Mouse (Mus musculus): ENCODE data around the gene Zfp94. TPM values are rescaled to one million over a fixed set of nuclear protein-coding genes. Genes with fewer than 3 reads are reported as not detected.
A peak's percentile ranks its signal among the peaks of the same experiment; 100 is the strongest.
"Not testable (repeated sequence)": the region's sequence is repeated elsewhere in the genome, so short reads cannot be mapped to it uniquely, and the experiment has no call there.

The Zfp94 gene
- polyA plus RNA-seq, 1 experiment from 2014 or later = 8.8 TPM

DNA sequence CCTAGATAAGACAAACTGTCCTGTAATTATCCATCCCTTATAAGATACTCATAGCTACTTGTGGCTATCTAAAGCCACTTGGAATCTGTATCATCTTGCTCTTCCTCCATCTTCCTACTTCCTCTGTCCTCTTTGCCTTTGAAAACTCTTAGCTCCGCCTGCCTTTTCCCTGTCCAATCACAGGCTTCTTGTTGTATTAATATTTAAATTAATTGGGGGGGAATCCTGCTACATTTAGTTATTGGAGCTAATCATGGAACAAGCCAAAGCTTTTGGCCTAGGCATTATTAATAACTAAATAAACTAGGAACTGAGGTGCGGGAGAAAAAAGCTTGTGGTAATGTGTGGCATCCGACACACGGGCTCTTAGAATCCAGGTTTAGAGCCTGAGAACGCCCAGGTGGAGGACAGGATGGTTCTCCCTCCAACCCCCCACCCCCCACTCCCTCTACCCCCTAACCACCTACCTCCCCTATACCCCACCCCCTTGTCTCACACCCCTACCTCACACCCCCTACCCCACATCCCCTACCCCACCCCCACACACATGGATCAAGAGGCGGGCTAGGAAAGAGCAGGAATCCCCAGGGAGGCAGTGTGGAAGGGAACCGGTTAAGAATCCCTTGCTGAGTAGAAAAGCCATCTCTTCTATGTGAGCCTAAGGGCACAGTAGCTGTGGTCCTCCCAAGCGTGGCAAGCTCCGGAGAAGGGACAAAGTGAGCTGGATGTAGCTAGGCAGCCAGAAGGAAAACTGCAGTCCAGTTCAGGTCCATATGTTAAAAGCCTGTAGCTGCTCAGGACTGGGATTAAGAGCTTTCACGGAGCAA is 36.2 kb downstream of the Zfp94 start:
- ChIA-PET CTCF (interaction anchor here (1.1 to 1.3 kb wide), 4 partner anchors 15 to 25 kb away, joined by 3 to 5 read pairs (median 4); partner anchors contain the start of gene Zfp108), POLR2A (interaction anchor here (1.1 kb wide), 1 partner anchor 11 kb away, joined by 3 read pairs; no protein-coding TSS in a partner anchor)
- no peak for TF ChIP-seq CTCF (IDR thresholded peaks at IDR 0.05)
- DNase-seq (ENCODE audit: low read depth, low spot score) (peak; percentile 64), ATAC-seq (peak; percentile 100)
- H3K27me3 ChIP-seq = no peaks in the 10 kb centered on the region
- in situ Hi-C loops (cut with MboI; ENCODE audit: low pct_unique_long_range_greater_than_20kb) = no loop called here

- POLR2A ChIA-PET; DNase-seq (ENCODE audit: low read depth, low spot score); ATAC-seq; H3K27me3 ChIP-seq; in situ Hi-C loops (cut with MboI; ENCODE audit: low pct_unique_long_range_greater_than_20kb); CTCF ChIA-PET: not testable (repeated sequence)
These were observed 37.7 kb downstream of the Zfp94 start for GRCm38 (mm10) chr7:24278771-24279170.

DNA sequence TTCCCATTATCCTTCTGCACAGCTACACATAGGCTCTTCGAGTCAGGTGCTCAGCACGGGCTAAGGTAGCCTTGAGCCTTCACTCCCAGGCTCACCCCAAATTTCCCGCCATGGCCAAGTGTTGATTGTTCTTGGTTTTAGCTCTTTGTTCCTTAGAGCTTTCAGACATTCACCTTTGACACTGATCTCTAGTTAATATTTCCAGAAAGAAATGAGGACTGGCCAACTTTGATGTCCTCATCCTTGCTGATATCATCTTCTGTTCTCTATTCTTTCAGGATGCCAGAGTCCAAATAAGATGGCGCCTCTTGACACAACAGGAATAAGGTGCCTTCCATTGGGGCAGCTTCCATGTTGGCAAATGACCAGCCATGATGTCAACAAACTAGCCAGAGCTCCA is 42.0 kb downstream of the Zfp94 start:
- CTCF ChIA-PET = no interaction called here
- DNase-seq (ENCODE audit: low read depth, low spot score) = no peak
- in situ Hi-C loops (cut with MboI; ENCODE audit: low pct_unique_long_range_greater_than_20kb) = no loop called here
- POLR2A ChIA-PET = no interaction called here
- H3K27me3 ChIP-seq = no peaks in the 10 kb centered on the region
- ATAC-seq = no peak
- TF ChIP-seq CTCF (IDR thresholded peaks at IDR 0.05) = no peak

DNA sequence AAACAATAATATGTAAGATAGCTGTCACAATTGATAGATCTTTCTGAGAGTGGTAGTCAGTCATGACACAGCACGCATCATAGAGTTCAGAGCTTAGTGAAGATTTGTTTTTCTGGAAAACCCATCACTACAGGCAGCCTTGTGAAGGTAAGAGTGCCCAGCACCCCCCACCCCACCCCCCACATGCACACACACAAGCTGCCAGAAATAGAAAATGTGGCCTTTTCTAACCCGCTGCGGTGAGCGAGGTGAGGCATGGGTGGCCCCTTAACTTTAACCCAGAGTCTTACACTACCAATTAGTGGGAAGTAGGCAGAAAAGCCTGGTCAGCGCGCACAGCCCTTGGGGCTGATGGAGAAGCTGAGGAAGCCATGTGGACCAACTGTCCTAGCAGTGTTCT is 45.3 kb downstream of the Zfp94 start:
- no peaks in the 10 kb centered on the region for H3K27me3 ChIP-seq
- no peak for ATAC-seq
- no peak for DNase-seq (ENCODE audit: low read depth, low spot score)
- ChIA-PET CTCF (interaction anchor here (0.9 to 1.2 kb wide), 2 partner anchors 12 to 17 kb away, joined by 3 to 4 read pairs; partner anchors contain the start of gene Zfp108), POLR2A (no interaction called here)
- TF ChIP-seq CTCF (IDR thresholded peaks at IDR 0.05) = no peak
- in situ Hi-C loops (cut with MboI; ENCODE audit: low pct_unique_long_range_greater_than_20kb) = no loop called here

DNA sequence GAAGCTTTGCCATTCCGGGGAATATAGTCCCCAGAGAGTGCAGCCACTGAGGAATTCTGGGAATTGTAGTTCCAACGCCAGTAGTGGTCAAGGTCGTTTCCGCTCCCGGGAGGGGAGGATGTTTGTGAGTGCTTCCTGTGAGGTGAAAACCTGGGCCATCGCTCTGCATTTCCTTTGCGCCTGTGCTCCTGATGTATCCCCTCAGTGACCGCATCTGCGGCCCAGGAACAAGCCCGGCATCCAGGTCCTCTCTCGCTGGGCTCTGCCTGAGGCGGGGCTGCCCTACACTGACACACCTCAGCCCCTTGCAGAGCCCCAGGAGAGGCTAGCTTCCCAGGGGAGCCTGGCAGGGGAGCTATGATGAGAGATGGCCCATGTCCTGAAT is 46.2 kb downstream of the Zfp94 start, which contains the start of gene Zfp93:
Gene Zfp93 (plus strand): TSS at position 133 of the 385 bp plus-strand sequence.
- ChIA-PET CTCF (interaction anchor here (1.2 kb wide), 1 partner anchor 16 kb away, joined by 3 read pairs; the partner anchor contains the start of gene Zfp108), POLR2A (interaction anchor here (0.7 to 1.4 kb wide), 3 partner anchors 16 to 34 kb away, joined by 3 to 4 read pairs (median 3); partner anchors contain the start of gene Zfp108)
- in situ Hi-C loops (cut with MboI; ENCODE audit: low pct_unique_long_range_greater_than_20kb) = no loop called here
- no peak for TF ChIP-seq CTCF (IDR thresholded peaks at IDR 0.05)
- ATAC-seq (peak; percentile 97), DNase-seq (ENCODE audit: low read depth, low spot score) (peak; percentile 51)
- H3K27me3 ChIP-seq = no peaks in the 10 kb centered on the region

DNA sequence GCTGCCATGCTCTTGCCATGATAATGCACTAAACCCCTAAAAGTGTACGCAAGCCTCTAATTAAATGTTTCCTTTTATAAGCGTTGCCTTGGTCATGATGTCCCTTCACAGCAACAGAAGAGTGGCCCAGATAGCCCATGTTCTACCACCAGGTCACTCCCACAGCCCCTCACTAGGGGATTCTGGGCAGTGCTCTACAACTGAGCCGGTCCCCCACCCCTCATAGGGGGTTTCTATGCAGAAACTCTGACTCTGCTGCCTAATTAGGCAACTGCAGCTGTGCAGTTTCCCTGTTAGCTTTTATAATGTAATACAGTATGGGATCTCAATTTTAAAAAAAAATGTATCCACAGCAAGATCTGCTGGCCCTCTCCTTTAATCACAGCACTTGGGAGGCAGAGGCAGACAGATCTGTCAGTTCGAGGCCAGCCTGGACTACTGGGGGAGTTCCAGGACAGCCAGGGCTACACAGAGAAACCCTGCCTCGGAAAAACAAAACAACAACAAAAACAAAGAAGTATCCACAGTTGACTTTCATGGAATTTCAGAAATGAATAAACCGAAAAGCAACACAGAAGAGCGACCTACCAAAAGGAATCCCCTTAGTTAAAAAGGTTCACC is 46.7 kb downstream of the Zfp94 start:
- ChIA-PET CTCF (interaction anchor here (1.2 kb wide), 1 partner anchor 15 kb away, joined by 3 read pairs; the partner anchor contains the start of gene Zfp108), POLR2A (interaction anchor here (0.6 to 1.4 kb wide), 4 partner anchors 11 to 35 kb away, joined by 3 to 4 read pairs (median 3); partner anchors contain the start of gene Zfp108)
- TF ChIP-seq CTCF (IDR thresholded peaks at IDR 0.05) = no peak
- DNase-seq (ENCODE audit: low read depth, low spot score) = no peak
- no peaks in the 10 kb centered on the region for H3K27me3 ChIP-seq
- peak; percentile 34 for ATAC-seq
- in situ Hi-C loops (cut with MboI; ENCODE audit: low pct_unique_long_range_greater_than_20kb) = no loop called here

DNA sequence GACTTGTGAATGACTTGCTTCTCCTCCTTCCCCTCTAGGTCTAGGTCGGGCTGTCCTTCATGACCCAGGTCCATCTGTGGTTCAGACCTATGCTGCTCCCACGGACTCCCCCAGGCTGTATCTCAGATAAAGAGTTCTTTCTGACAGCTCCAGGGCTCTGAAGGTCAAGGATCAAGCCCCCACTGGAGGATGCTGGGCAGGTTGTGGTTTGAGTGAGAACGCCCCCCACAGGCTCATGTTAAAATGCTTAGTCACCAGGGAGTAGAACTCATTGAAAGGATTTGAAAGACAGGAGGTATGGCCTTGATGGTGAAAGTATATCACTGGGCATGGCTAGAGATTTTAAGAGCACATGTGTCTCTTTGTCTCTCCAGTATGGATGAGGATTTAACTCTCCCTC is 47.2 kb downstream of the Zfp94 start:
- TF ChIP-seq CTCF (IDR thresholded peaks at IDR 0.05) = no peak
- H3K27me3 ChIP-seq = no peaks in the 10 kb centered on the region
- CTCF ChIA-PET = interaction anchor here (0.9 kb wide), 1 partner anchor 14 kb away, joined by 3 read pairs; no protein-coding TSS in a partner anchor
- in situ Hi-C loops (cut with MboI; ENCODE audit: low pct_unique_long_range_greater_than_20kb) = no loop called here
- DNase-seq (ENCODE audit: low read depth, low spot score) (no peak), ATAC-seq (no peak)
- POLR2A ChIA-PET = interaction anchor here (0.6 kb wide), 1 partner anchor 11 kb away, joined by 3 read pairs; no protein-coding TSS in a partner anchor

DNA sequence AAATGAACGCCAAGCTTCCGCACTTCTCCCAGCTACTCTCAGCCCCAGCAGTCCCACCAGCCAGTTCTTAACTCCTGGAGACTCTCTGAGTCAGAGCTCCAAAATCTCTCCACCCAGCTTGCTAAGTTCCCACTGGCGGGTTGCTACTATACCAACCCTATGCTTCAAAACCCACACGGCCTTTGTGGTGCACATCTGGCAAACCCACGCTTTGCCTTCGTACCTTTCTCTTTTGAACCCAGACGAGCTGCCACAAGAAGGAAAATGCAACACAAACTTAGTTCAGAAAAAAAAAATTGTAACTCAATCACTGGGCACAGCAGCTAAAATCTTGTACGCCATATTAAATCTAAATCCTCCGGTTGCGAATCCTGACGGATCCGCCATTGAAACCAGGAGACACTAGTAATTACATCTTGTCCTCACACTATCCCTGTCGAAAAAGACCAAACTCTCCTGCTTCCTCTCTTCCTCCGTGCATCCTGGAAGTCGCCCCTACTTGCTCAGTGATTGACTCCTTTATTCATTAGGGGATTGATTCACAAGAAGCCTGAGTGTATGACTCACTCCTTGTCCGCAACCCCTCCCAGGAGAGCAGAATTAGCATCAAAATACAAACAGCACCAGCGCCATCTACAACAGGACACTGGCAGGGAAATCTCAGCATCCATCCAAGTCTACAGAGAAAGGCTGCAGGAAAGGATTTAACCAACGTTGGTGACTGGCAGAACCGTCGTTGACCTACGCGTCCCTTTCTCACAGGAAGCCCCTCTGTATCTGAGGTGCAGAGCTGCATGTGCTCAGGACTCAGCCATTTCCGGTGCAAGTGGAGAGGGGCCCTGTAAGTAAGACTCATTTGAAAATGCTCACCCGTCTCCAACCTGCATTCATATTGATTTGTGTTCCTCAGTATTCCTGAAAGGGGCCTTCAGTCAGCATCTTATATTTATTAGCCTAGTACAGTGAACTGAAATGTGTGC is 48.0 kb downstream of the Zfp94 start:
- ChIA-PET POLR2A (no interaction called here), CTCF (interaction anchor here (0.9 to 1.1 kb wide), 2 partner anchors 13 to 19 kb away, joined by 3 read pairs; no protein-coding TSS in a partner anchor)
- in situ Hi-C loops (cut with MboI; ENCODE audit: low pct_unique_long_range_greater_than_20kb) = no loop called here
- TF ChIP-seq CTCF (IDR thresholded peaks at IDR 0.05) = no peak
- ATAC-seq (no peak), DNase-seq (ENCODE audit: low read depth, low spot score) (no peak)
- no peaks in the 10 kb centered on the region for H3K27me3 ChIP-seq

DNA sequence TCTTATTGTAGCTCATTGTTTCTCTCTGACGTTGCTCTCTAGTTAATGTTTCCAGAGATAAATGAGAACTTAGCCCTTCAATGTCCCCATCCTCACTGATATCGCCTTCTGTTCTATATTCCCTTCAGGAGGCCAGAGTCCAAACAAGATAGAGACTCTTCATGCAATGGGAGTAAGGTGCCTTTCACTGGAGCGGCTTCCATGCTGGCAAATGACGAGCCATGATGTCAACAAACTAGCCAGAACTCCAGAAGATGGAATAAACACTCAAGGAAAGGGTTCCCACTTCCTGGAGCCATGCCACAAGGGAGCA is 56.5 kb downstream of the Zfp94 start:
- no peak for TF ChIP-seq CTCF (IDR thresholded peaks at IDR 0.05)
- POLR2A ChIA-PET = interaction anchor here (0.7 kb wide), 1 partner anchor 52 kb away, joined by 3 read pairs; no protein-coding TSS in a partner anchor
- in situ Hi-C loops (cut with MboI; ENCODE audit: low pct_unique_long_range_greater_than_20kb) = no loop called here

More for the DNA sequence above, 56.5 kb downstream of the Zfp94 start:
- no peaks in the 10 kb centered on the region for H3K27me3 ChIP-seq
- ATAC-seq (no peak), DNase-seq (ENCODE audit: low read depth, low spot score) (no peak)
- CTCF ChIA-PET = no interaction called here
